Mouse (Mus musculus) CH12.LX (cell line): ENCODE data around the gene Fbxo47. TPM values are rescaled to one million over a fixed set of nuclear protein-coding genes. Genes with fewer than 3 reads are reported as not detected.

Experiments
- DNase-seq: peaks from one replicate; pipeline ENCODE4 v3.0.0-alpha.2; 2013; ENCODE audit errors: extremely low read depth
- H3K27ac ChIP-seq: 2 replicates; pipeline ENCODE4 v1.5.1; 2012; ENCODE audit warnings: low read depth, mild to moderate bottlenecking, control low read depth, moderate library complexity; ENCODE audit not compliant: insufficient read depth
- H3K27me3 ChIP-seq: replicated peaks from 2 replicates; pipeline ENCODE3; 2012; ENCODE audit warnings: inconsistent platforms
- H3K36me3 ChIP-seq, 2 experiments: replicated peaks in 1 of 2; 2 replicates each; pipeline versions ENCODE3 to v1.6.1; 2012; ENCODE audit warnings: inconsistent platforms in 1 of 2, low read length in 1 of 2, mild to moderate bottlenecking in 1 of 2, mixed read lengths in 1 of 2, moderate library complexity in 1 of 2; ENCODE audit not compliant: control insufficient read depth in 1 of 2, insufficient read depth in 1 of 2
- H3K4me1 ChIP-seq, 2 experiments: 2 replicates each; pipeline ENCODE4 v1.6.1; 2012; ENCODE audit warnings: inconsistent platforms in 1 of 2, moderate library complexity in 1 of 2; ENCODE audit not compliant: insufficient read depth in 2 of 2, control insufficient read depth in 1 of 2
- H3K4me2 ChIP-seq: 2 replicates; pipeline ENCODE4 v1.6.1; 2012; ENCODE audit warnings: low read depth, mild to moderate bottlenecking, control low read depth; ENCODE audit not compliant: poor library complexity, insufficient read depth, severe bottlenecking
- H3K4me3 ChIP-seq, 3 experiments: fragments of 150-350 bp in 1 of 3; sonication (generic) in 1 of 3; replicated peaks in 1 of 3; 2 replicates each; pipeline versions ENCODE3 to v1.5.1; 2011 to 2012; ENCODE audit warnings: low read depth in 2 of 3, low read length in 2 of 3, mild to moderate bottlenecking in 2 of 3, moderate library complexity in 2 of 3, control low read depth in 1 of 3, improper control_type of control experiment in 1 of 3, inconsistent platforms in 1 of 3, mixed read lengths in 1 of 3; ENCODE audit not compliant: poor library complexity in 1 of 3
- H3K79me2 ChIP-seq: replicated peaks from 2 replicates; pipeline ENCODE4 v1.6.1; 2012; ENCODE audit warnings: mild to moderate bottlenecking, moderate library complexity; ENCODE audit not compliant: control insufficient read depth, poor library complexity, insufficient read depth, severe bottlenecking; ENCODE audit errors: extremely low read depth
- H3K9ac ChIP-seq: 2 replicates; pipeline ENCODE4 v1.6.1; 2012; ENCODE audit warnings: low read depth, mild to moderate bottlenecking, control low read depth, moderate library complexity; ENCODE audit not compliant: insufficient read depth
- H3K9me3 ChIP-seq: replicated peaks from 2 replicates; pipeline ENCODE3; 2012; ENCODE audit warnings: low read length, inconsistent platforms, mixed read lengths
- BHLHE40 ChIP-seq: IDR thresholded peaks from 2 replicates; pipeline ENCODE4 v1.6.1; 2011; ENCODE audit warnings: mild to moderate bottlenecking, low read depth, low read length, improper control_type of control experiment
- CHD2 ChIP-seq: IDR thresholded peaks from 2 replicates; pipeline ENCODE4 v1.6.1; 2011; ENCODE audit warnings: low read length, improper control_type of control experiment
- ETS1 ChIP-seq: conservative IDR thresholded peaks from 2 replicates; pipeline ENCODE4 v1.6.1; 2012; ENCODE audit warnings: low read depth, mild to moderate bottlenecking, inconsistent platforms, low read length, improper control_type of control experiment, moderate library complexity
- MAZ ChIP-seq: IDR thresholded peaks from 2 replicates; pipeline ENCODE4 v1.6.1; 2012; ENCODE audit warnings: low read depth, mild to moderate bottlenecking, inconsistent platforms, low read length, improper control_type of control experiment, moderate library complexity
- MEF2A ChIP-seq: IDR thresholded peaks from 2 replicates; pipeline ENCODE4 v1.6.1; 2014; ENCODE audit warnings: low read depth, mild to moderate bottlenecking, inconsistent platforms, low read length, improper control_type of control experiment, borderline replicate concordance
- MYC ChIP-seq: IDR thresholded peaks from 2 replicates; pipeline ENCODE4 v1.6.1; 2011; ENCODE audit warnings: low read depth, mild to moderate bottlenecking, improper control_type of control experiment, low read length
- POLR2AphosphoS2 ChIP-seq: IDR thresholded peaks from 2 replicates; pipeline ENCODE4 v1.6.1; 2011; ENCODE audit warnings: low read depth, low read length, improper control_type of control experiment
- RAD21 ChIP-seq: IDR thresholded peaks from 2 replicates; pipeline ENCODE4 v1.6.1; 2011; ENCODE audit warnings: low read depth, mild to moderate bottlenecking, low read length, improper control_type of control experiment, moderate library complexity
- RCOR1 ChIP-seq: conservative IDR thresholded peaks from 2 replicates; pipeline ENCODE4 v1.6.1; 2012; ENCODE audit warnings: low read depth, mild to moderate bottlenecking, inconsistent platforms, low read length, improper control_type of control experiment
- SIN3A ChIP-seq: IDR thresholded peaks from 2 replicates; pipeline ENCODE4 v1.6.1; 2012; ENCODE audit warnings: low read length, improper control_type of control experiment, inconsistent platforms
- ZMIZ1 ChIP-seq: IDR thresholded peaks from 2 replicates; pipeline ENCODE4 v1.6.1; 2012; ENCODE audit warnings: low read depth, mild to moderate bottlenecking, inconsistent platforms, low read length, improper control_type of control experiment
- ZNF384 ChIP-seq: IDR thresholded peaks from 2 replicates; pipeline ENCODE4 v1.6.1; 2012; ENCODE audit warnings: low read depth, low read length, improper control_type of control experiment, inconsistent platforms
- dilution Hi-C: fragments of 300-500 bp; cut with MboI; formaldehyde crosslinking; loops from 2 replicates; pipeline ENCODE4 v1.14.3; 2020; ENCODE audit warnings: low sequenced_read_pairs; ENCODE audit not compliant: extremely low pct_unique_long_range_greater_than_20kb, extremely low pct_ligation_motif_present
- in situ Hi-C: fragments of 300-500 bp; cut with MboI; formaldehyde crosslinking; loops from 3 replicates; pipeline ENCODE4 v1.14.3; 2019; ENCODE audit warnings: low sequenced_read_pairs, low pct_ligation_motif_present, low pct_unique_long_range_greater_than_20kb, mixed read lengths
- polyA plus RNA-seq: library from polyadenylated mRNA; unstranded; fragments of >175 nt; gene quantifications from 2 replicates; pipeline ENCODE4 v1.2.1, GENCODE M21; 2012; ENCODE audit warnings: low read depth; ENCODE audit not compliant: insufficient read length
- total RNA-seq, 2 experiments: library from RNA; depleted of rRNA; stranded (reverse); fragments of 300-350 nt in 1 of 2; fragments of >200 nt in 1 of 2; gene quantifications; 2 replicates each; pipeline ENCODE4 v1.2.3; 2012 to 2014

Fbxo47 gene
- total and polyA plus RNA-seq, 3 experiments: 1.1 to 3.0 (median 2.0) TPM

DNA sequence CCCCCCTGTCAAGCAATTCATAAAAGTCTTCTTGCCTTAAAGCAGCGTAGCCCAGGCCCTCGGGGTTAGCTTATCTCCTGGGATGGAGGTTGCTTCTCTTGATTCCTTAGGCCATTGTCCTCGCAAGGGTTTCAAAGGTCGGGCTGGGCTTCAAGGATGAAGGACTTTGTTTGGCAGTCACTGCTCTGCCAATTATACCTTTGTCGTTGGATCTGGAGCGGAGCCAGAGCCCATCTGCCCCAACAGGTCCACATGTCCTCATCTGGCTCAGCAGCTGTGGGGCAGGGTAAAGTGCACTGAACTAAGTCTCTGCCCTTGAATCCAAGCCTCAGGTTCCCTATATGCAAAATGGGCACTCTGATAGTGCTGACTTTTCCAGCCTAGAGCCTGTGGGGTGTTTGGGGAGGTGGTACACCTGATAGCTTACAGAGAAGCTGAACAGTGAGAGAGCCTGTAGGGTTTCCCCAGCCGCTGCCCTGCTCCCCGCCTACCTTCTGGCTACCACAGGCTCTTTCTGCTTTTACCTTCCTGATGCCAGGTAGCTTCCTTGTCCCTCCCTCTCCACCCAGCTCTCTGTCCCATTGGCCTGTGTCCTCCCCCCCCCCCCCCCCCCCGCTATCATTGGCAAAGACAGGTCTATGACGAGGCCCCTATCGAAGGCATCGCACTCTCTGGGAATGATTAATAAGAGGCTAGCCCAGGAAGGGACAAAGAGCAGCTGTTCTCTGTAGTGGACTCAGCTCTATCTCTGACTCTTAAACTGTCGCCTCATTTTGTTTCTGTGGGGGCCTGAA, 72.2 kb downstream of the Fbxo47 start:
- in situ Hi-C loops: no loop called here
- Histone ChIP-seq H3K79me2 (no peaks in the 10 kb centered on the region), H3K27ac (no peak overlapping the region), H3K4me3 (no peak overlapping the region), H3K27me3 (no peaks in the 10 kb centered on the region), H3K9ac (no peak overlapping the region), H3K36me3 (peaks cover 5 to 84% of the 10 kb centered on the region in 2 experiments), H3K9me3 (no peaks in the 10 kb centered on the region), H3K4me1 (peaks cover 15 to 68% of the 10 kb centered on the region in 2 experiments), H3K4me2 (no peak overlapping the region)
- dilution Hi-C loops: no loop called here
- TF ChIP-seq MAZ (no peak), POLR2AphosphoS2 (no peak), ZNF384 (no peak), ETS1 (no peak), CHD2 (no peak), RAD21 (no peak)
- no peak for DNase-seq

DNA sequence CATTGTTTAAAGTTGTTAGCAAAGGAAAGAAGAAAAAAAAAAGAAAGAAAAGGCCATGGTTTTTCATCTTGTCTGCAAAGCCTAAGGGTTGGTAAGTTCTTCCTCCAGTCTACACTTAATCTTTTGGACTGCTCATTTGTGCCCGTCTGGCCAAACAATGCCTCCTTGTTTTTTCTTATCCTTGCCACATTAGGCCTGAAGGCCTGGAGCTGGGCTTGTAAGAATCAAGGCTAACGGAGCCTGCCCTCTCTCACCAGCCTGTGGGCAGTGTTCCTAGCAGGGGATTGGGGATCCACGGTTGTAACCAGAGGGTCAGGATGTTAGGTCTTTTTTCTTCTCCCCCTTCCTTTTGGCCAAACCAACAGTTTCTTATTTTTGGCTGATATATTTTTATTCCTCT, 73.0 kb downstream of the Fbxo47 start:
- Histone ChIP-seq H3K79me2 (no peaks in the 10 kb centered on the region), H3K4me1 (peaks cover 21 to 75% of the 10 kb centered on the region in 2 experiments), H3K9ac (no peak overlapping the region), H3K4me2 (no peak overlapping the region), H3K27ac (no peak overlapping the region), H3K9me3 (no peaks in the 10 kb centered on the region), H3K4me3 (no peak overlapping the region), H3K27me3 (no peaks in the 10 kb centered on the region), H3K36me3 (peaks cover 5 to 83% of the 10 kb centered on the region in 2 experiments)
- in situ Hi-C loops: no loop called here
- DNase-seq: no peak
- TF ChIP-seq RCOR1 (no peak), ETS1 (no peak), BHLHE40 (no peak), ZMIZ1 (no peak), SIN3A (no peak), ZNF384 (no peak), MAZ (no peak), POLR2AphosphoS2 (no peak), MYC (no peak), MEF2A (no peak)
- dilution Hi-C loops: no loop called here
